Mouse (Mus musculus): Measurements from ENCODE around the gene Fam124b.

GRCm38 (mm10) chr1:80159586-80159985 is 58.7 kb downstream of the Fam124b start:
- no peak for TF ChIP-seq POLR2A (IDR thresholded peaks at IDR 0.05; ENCODE audit: extremely low read depth, insufficient read depth, low read length)
- no peak for TF ChIP-seq CTCF (IDR thresholded peaks at IDR 0.05; ENCODE audit: extremely low read depth, insufficient read depth, low read length)
